Mouse (Mus musculus) hindbrain, embryonic 10.5 days (tissue): ENCODE results near the gene Dlg2. TPM values are rescaled to one million over a fixed set of nuclear protein-coding genes. Genes with fewer than 3 reads are reported as not detected.

Experiments used
- DNase-seq: peaks from one replicate; pipeline ENCODE4 v3.0.0-alpha.2; 2017; ENCODE audit warnings: low spot score
- H3K27ac ChIP-seq: fragments of 300-500 bp; sonication (generic); 2 replicates; pipeline ENCODE4 v1.5.1; 2016; ENCODE audit warnings: mild to moderate bottlenecking, moderate library complexity
- H3K27me3 ChIP-seq: fragments of 300-500 bp; sonication (generic); 2 replicates; pipeline ENCODE4 v1.6.1; 2016; ENCODE audit warnings: mild to moderate bottlenecking; ENCODE audit not compliant: poor library complexity, insufficient read depth, severe bottlenecking
- H3K36me3 ChIP-seq: fragments of 300-500 bp; sonication (generic); 2 replicates; pipeline ENCODE4 v1.6.1; 2016; ENCODE audit warnings: mild to moderate bottlenecking, moderate library complexity
- H3K4me1 ChIP-seq: fragments of 300-500 bp; sonication (generic); replicated peaks from 2 replicates; pipeline ENCODE4 v1.6.1; 2016; ENCODE audit warnings: mild to moderate bottlenecking
- H3K4me3 ChIP-seq: fragments of 300-500 bp; sonication (generic); 2 replicates; pipeline ENCODE4 v1.5.1; 2016; ENCODE audit warnings: mild to moderate bottlenecking, moderate library complexity
- H3K9me3 ChIP-seq: fragments of 300-500 bp; sonication (generic); 2 replicates; pipeline ENCODE4 v1.6.1; 2016; ENCODE audit warnings: mild to moderate bottlenecking, moderate library complexity
- WGBS: fragments of 180-500 bp; shearing (Covaris S2); methylation state at CpG from one replicate; pipeline ENCODE4 v1.1.7; 2016; 5-methylcytosine and 5-hydroxymethylcytosine counted together
- polyA plus RNA-seq: library from polyadenylated mRNA; unstranded; fragments of >200 nt; fragmentation: Nextera tagmentation; extraction: Ambion mirVana; gene quantifications from 2 replicates; pipeline ENCODE4 v1.2.1, GENCODE M21; 2016

Dlg2 gene
- polyA plus RNA-seq, 1 experiment from 2014 or later = 2.2 TPM

GRCm38 (mm10) chr7:91090830-91091683 lies 614.6 kb downstream of the Dlg2 start:
- Histone ChIP-seq H3K9me3 (no peaks in the 10 kb centered on the region), H3K36me3 (no peaks in the 10 kb centered on the region), H3K27me3 (peaks cover 25% of the 10 kb centered on the region), H3K4me1 (peaks cover 12% of the 10 kb centered on the region; the same call in 1 of the 2 replicates), H3K27ac (no peak overlapping the region), H3K4me3 (peak overlapping the region; percentile 45)
- WGBS = 15% methylated on average over 25 of the region's 25 CpGs
- peak; percentile 11 for DNase-seq

- Histone ChIP-seq H3K4me3 (no peak overlapping the region), H3K4me1 (peaks cover 2% of the 10 kb centered on the region; the same call in 1 of the 2 replicates), H3K27me3 (peaks cover 4% of the 10 kb centered on the region; the same call in 1 of the 2 replicates), H3K27ac (no peak overlapping the region), H3K9me3 (no peaks in the 10 kb centered on the region), H3K36me3 (no peaks in the 10 kb centered on the region)
- DNase-seq = no peak
- 91% methylated on average over 7 of the region's 7 CpGs for WGBS
Measured at GRCm38 (mm10) chr7:91096467-91096866, 620.0 kb downstream of the Dlg2 start.

- WGBS = 88% methylated on average over 3 of the region's 3 CpGs
Measured at GRCm38 (mm10) chr7:91098521-91098920, 622.0 kb downstream of the Dlg2 start.

DNA sequence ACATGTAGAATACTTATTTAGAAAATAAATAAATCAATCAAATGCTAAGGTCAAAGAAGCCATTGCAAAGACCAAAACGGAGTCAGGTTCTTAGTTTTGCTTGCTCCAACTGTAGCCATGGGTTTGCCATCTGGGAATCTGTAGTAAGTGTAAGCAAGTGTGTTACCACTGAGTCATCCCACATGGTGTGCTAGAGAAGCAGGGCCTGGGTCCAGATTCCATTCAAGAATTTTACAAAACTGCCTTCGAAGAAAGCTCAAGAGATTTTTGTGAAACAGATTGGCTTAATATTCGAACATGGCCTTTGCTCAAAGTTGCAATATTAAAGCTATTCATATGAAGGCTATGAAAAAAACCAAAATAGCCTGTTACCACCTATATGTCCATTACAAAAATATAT lies 633.1 kb downstream of the Dlg2 start:
- 68% methylated on average over 3 of the region's 3 CpGs for WGBS
- Histone ChIP-seq H3K9me3 (no peaks in the 10 kb centered on the region), H3K27ac (no peak overlapping the region)

More at GRCm38 (mm10) chr7:91098521-91098920, 622.0 kb downstream of the Dlg2 start:
- H3K4me1 ChIP-seq = no peaks in the 10 kb centered on the region
- H3K27me3 ChIP-seq = no peaks in the 10 kb centered on the region
- no peak overlapping the region for H3K4me3 ChIP-seq
- H3K27ac ChIP-seq = no peak overlapping the region
- H3K36me3 ChIP-seq = no peaks in the 10 kb centered on the region
- DNase-seq = no peak
- H3K9me3 ChIP-seq = no peaks in the 10 kb centered on the region

DNA sequence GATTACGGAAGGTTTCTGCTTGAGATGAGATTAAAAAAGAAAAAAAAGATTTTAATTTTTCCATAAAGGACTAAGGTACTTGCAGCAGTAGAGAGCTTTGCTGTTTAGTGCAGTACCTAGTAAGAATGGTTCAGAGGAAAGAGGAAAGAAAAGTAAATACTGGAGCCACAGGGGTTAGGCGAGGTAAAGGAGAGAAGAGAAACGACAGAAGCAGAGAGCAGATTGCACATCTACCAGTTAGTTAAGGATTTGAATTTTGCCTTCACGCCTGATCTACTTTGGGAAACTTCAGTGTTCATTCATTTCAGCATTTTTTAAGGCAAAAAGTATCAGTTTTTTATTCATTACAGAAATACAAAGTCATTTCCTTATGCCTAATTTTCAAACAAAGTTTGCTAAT lies 655.7 kb downstream of the Dlg2 start:
- H3K4me3 ChIP-seq = no peak overlapping the region
- no peaks in the 10 kb centered on the region for H3K27me3 ChIP-seq
- WGBS = 79% methylated on average over 4 of the region's 4 CpGs
- no peaks in the 10 kb centered on the region for H3K4me1 ChIP-seq
- no peaks in the 10 kb centered on the region for H3K9me3 ChIP-seq
- no peaks in the 10 kb centered on the region for H3K36me3 ChIP-seq
- no peak for DNase-seq
- H3K27ac ChIP-seq = no peak overlapping the region

More for the DNA sequence above, 633.1 kb downstream of the Dlg2 start:
- Histone ChIP-seq H3K36me3 (no peaks in the 10 kb centered on the region), H3K4me1 (no peaks in the 10 kb centered on the region), H3K27me3 (no peaks in the 10 kb centered on the region), H3K4me3 (no peak overlapping the region)
- DNase-seq = no peak

- 82% methylated on average over 1 of the region's 1 CpGs for WGBS
- no peak for DNase-seq
- Histone ChIP-seq H3K4me1 (no peaks in the 10 kb centered on the region), H3K27me3 (no peaks in the 10 kb centered on the region), H3K27ac (no peak overlapping the region), H3K9me3 (no peaks in the 10 kb centered on the region), H3K4me3 (no peak overlapping the region), H3K36me3 (no peaks in the 10 kb centered on the region)
Measured at GRCm38 (mm10) chr7:91154096-91154495, 677.6 kb downstream of the Dlg2 start.

DNA sequence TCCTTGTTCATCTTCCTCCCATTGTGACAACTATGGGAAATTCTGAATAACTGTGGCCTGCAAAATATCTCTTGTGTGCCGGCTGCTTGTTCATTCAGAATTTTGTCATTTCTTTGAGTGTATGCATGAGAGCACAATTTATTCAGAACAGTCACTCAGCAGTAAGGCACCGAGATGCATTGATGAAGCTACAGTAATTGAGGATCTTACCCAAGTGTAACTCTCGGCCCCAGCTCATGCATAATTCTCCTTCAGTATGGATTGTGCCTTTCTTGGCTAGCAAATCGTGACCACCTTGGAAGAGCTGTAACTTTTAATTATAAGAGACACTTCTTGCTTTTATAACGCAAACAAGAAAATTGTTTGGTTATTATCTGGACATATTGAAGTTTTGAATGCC lies 682.7 kb downstream of the Dlg2 start:
- no peaks in the 10 kb centered on the region for H3K36me3 ChIP-seq
- no peak for DNase-seq
- no peaks in the 10 kb centered on the region for H3K4me1 ChIP-seq
- no peaks in the 10 kb centered on the region for H3K9me3 ChIP-seq
- H3K27ac ChIP-seq = no peak overlapping the region
- H3K4me3 ChIP-seq = no peak overlapping the region
- H3K27me3 ChIP-seq = no peaks in the 10 kb centered on the region
- 82% methylated on average over 5 of the region's 5 CpGs for WGBS

- no peaks in the 10 kb centered on the region for H3K9me3 ChIP-seq
- no peak overlapping the region for H3K4me3 ChIP-seq
- 77% methylated on average over 2 of the region's 2 CpGs for WGBS
- no peaks in the 10 kb centered on the region for H3K27me3 ChIP-seq
- DNase-seq = no peak
- H3K27ac ChIP-seq = no peak overlapping the region
- H3K36me3 ChIP-seq = no peaks in the 10 kb centered on the region
- H3K4me1 ChIP-seq = no peaks in the 10 kb centered on the region
Measured at GRCm38 (mm10) chr7:91161643-91162175, 685.2 kb downstream of the Dlg2 start.

- 86% methylated on average over 2 of the region's 2 CpGs for WGBS
- Histone ChIP-seq H3K4me3 (no peak overlapping the region), H3K9me3 (no peaks in the 10 kb centered on the region), H3K27me3 (no peaks in the 10 kb centered on the region), H3K27ac (no peak overlapping the region), H3K4me1 (no peaks in the 10 kb centered on the region), H3K36me3 (no peaks in the 10 kb centered on the region)
- DNase-seq = no peak
Measured at GRCm38 (mm10) chr7:91173560-91173959, 697.1 kb downstream of the Dlg2 start.

GRCm38 (mm10) chr7:91188211-91188610 lies 711.7 kb downstream of the Dlg2 start:
- 92% methylated on average over 2 of the region's 2 CpGs for WGBS
- no peaks in the 10 kb centered on the region for H3K9me3 ChIP-seq
- DNase-seq = no peak
- H3K4me1 ChIP-seq = no peaks in the 10 kb centered on the region
- H3K27me3 ChIP-seq = no peaks in the 10 kb centered on the region
- no peak overlapping the region for H3K27ac ChIP-seq
- H3K4me3 ChIP-seq = no peak overlapping the region
- no peaks in the 10 kb centered on the region for H3K36me3 ChIP-seq

DNA sequence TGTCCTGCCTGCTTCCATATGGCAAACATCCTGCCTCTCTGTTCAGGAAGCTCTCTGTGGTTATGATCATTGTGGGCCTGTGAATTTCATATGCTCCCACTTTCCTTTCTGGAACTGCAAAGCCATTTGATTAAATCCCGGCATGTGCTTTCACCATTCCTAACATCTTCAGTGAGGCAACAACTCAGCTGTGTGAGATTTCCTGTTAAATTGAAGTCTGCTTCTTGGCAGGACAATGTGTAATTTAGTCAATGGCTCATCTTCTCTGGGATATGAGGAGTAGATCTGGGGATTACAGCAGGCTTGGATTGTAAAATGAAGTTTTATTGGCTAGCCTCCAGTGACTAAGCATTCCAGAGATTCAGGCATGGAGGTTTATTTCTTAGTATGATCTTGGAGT lies 722.9 kb downstream of the Dlg2 start:
- no peak overlapping the region for H3K27ac ChIP-seq
- 94% methylated on average over 1 of the region's 1 CpGs for WGBS
- H3K4me1 ChIP-seq = no peaks in the 10 kb centered on the region
- no peaks in the 10 kb centered on the region for H3K36me3 ChIP-seq
- H3K4me3 ChIP-seq = no peak overlapping the region
- no peak for DNase-seq
- no peaks in the 10 kb centered on the region for H3K27me3 ChIP-seq
- no peaks in the 10 kb centered on the region for H3K9me3 ChIP-seq

GRCm38 (mm10) chr7:91208083-91208852 lies 731.8 kb downstream of the Dlg2 start:
- 80% methylated on average over 5 of the region's 5 CpGs for WGBS
- Histone ChIP-seq H3K4me1 (no peaks in the 10 kb centered on the region), H3K36me3 (no peaks in the 10 kb centered on the region), H3K9me3 (no peaks in the 10 kb centered on the region), H3K27me3 (no peaks in the 10 kb centered on the region), H3K27ac (no peak overlapping the region), H3K4me3 (no peak overlapping the region)
- no peak for DNase-seq

GRCm38 (mm10) chr7:91208973-91209372 lies 732.5 kb downstream of the Dlg2 start:
- no peak for DNase-seq
- H3K4me3 ChIP-seq = no peak overlapping the region
- no peaks in the 10 kb centered on the region for H3K9me3 ChIP-seq
- no peaks in the 10 kb centered on the region for H3K36me3 ChIP-seq
- no peak overlapping the region for H3K27ac ChIP-seq
- no peaks in the 10 kb centered on the region for H3K27me3 ChIP-seq
- no peaks in the 10 kb centered on the region for H3K4me1 ChIP-seq
- 78% methylated on average over 6 of the region's 6 CpGs for WGBS
